Mouse (Mus musculus): Measurements from ENCODE around the gene Large1. TPM values are rescaled to one million over a fixed set of nuclear protein-coding genes. Genes with fewer than 3 reads are reported as not detected.
"Not testable (repeated sequence)": the region's sequence is repeated elsewhere in the genome, so short reads cannot be mapped to it uniquely, and the experiment has no call there.

Large1 gene
- polyA plus RNA-seq, 1 experiment from 2014 or later = 2.8 TPM

- H3K4me1 ChIP-seq (replicated peaks; ENCODE audit: control insufficient read depth, insufficient read depth, low read length) = no peaks in the 10 kb centered on the region
- ATAC-seq = peak; percentile 70
- H3K4me2 ChIP-seq (replicated peaks; ENCODE audit: low read depth) = peak overlapping the region; percentile 27; the same call in 1 of the 2 replicates
- H3K27ac ChIP-seq (ENCODE audit: low read depth, low read length) = no peak overlapping the region
- no peaks in the 10 kb centered on the region for H3K9me3 ChIP-seq (ENCODE audit: control insufficient read depth)
- TF ChIP-seq CTCF (IDR thresholded peaks at IDR 0.05; ENCODE audit: low read depth) = no peak
- no peaks in the 10 kb centered on the region for H3K27me3 ChIP-seq (replicated peaks; ENCODE audit: control insufficient read depth, insufficient read depth, low read length)
- no peak overlapping the region for H3K4me3 ChIP-seq (ENCODE audit: low read depth, low read length)
- no peaks in the 10 kb centered on the region for H3K36me3 ChIP-seq (ENCODE audit: control insufficient read depth, insufficient read depth)
- H3K9ac ChIP-seq (ENCODE audit: low read depth, low read length) = no peak overlapping the region
- 42% methylated on average over 6 of the region's 6 CpGs for WGBS
Observed at GRCm38 (mm10) chr8:73135397-73135796, 217.9 kb downstream of the Large1 start.

- 89% methylated on average over 2 of the region's 2 CpGs for WGBS
- no peak for TF ChIP-seq CTCF (IDR thresholded peaks at IDR 0.05; ENCODE audit: low read depth)
- no peak for ATAC-seq
- Histone ChIP-seq H3K4me1 (replicated peaks; ENCODE audit: control insufficient read depth, insufficient read depth, low read length) (no peaks in the 10 kb centered on the region), H3K9ac (ENCODE audit: low read depth, low read length) (no peak overlapping the region), H3K9me3 (ENCODE audit: control insufficient read depth) (no peaks in the 10 kb centered on the region), H3K27ac (ENCODE audit: low read depth, low read length) (no peak overlapping the region), H3K27me3 (replicated peaks; ENCODE audit: control insufficient read depth, insufficient read depth, low read length) (no peaks in the 10 kb centered on the region), H3K4me2 (replicated peaks; ENCODE audit: low read depth) (no peak overlapping the region), H3K4me3 (ENCODE audit: low read depth, low read length) (no peak overlapping the region), H3K36me3 (ENCODE audit: control insufficient read depth, insufficient read depth) (no peaks in the 10 kb centered on the region; the same call in 1 of the 2 replicates)
Observed at GRCm38 (mm10) chr8:73132080-73132479, 221.3 kb downstream of the Large1 start.

- Histone ChIP-seq H3K27ac (ENCODE audit: low read depth, low read length) (peak overlapping the region; percentile 29; the same call in 1 of the 2 replicates), H3K9ac (ENCODE audit: low read depth, low read length) (no peak overlapping the region), H3K9me3 (ENCODE audit: control insufficient read depth) (no peaks in the 10 kb centered on the region), H3K4me2 (replicated peaks; ENCODE audit: low read depth) (no peak overlapping the region), H3K36me3 (ENCODE audit: control insufficient read depth, insufficient read depth) (no peaks in the 10 kb centered on the region; the same call in 1 of the 2 replicates), H3K4me1 (replicated peaks; ENCODE audit: control insufficient read depth, insufficient read depth, low read length) (no peaks in the 10 kb centered on the region), H3K27me3 (replicated peaks; ENCODE audit: control insufficient read depth, insufficient read depth, low read length) (no peaks in the 10 kb centered on the region), H3K4me3 (ENCODE audit: low read depth, low read length) (no peak overlapping the region)
- whole genome bisulfite sequencing = 26% methylated on average over 5 of the region's 5 CpGs
- ATAC-seq = peak; percentile 84
- no peak for TF ChIP-seq CTCF (IDR thresholded peaks at IDR 0.05; ENCODE audit: low read depth)
Observed at GRCm38 (mm10) chr8:73123864-73124499, 229.4 kb downstream of the Large1 start.

GRCm38 (mm10) chr8:73112332-73112895 is 240.9 kb downstream of the Large1 start:
- Histone ChIP-seq H3K9me3 (ENCODE audit: control insufficient read depth) (no peaks in the 10 kb centered on the region), H3K4me3 (ENCODE audit: low read depth, low read length) (no peak overlapping the region), H3K36me3 (ENCODE audit: control insufficient read depth, insufficient read depth) (no peaks in the 10 kb centered on the region), H3K9ac (ENCODE audit: low read depth, low read length) (no peak overlapping the region), H3K27ac (ENCODE audit: low read depth, low read length) (no peak overlapping the region), H3K4me2 (replicated peaks; ENCODE audit: low read depth) (no peak overlapping the region), H3K27me3 (replicated peaks; ENCODE audit: control insufficient read depth, insufficient read depth, low read length) (no peaks in the 10 kb centered on the region), H3K4me1 (replicated peaks; ENCODE audit: control insufficient read depth, insufficient read depth, low read length) (no peaks in the 10 kb centered on the region)
- no peak for ATAC-seq
- 94% methylated on average over 1 of the region's 1 CpGs for WGBS
- no peak for TF ChIP-seq CTCF (IDR thresholded peaks at IDR 0.05; ENCODE audit: low read depth)

- WGBS = 45% methylated on average over 1 of the region's 1 CpGs
- no peak overlapping the region for H3K9ac ChIP-seq (ENCODE audit: low read depth, low read length)
- no peak for TF ChIP-seq CTCF (IDR thresholded peaks at IDR 0.05; ENCODE audit: low read depth)
- ATAC-seq = no peak
- H3K27ac ChIP-seq (ENCODE audit: low read depth, low read length) = no peak overlapping the region
- H3K9me3 ChIP-seq (ENCODE audit: control insufficient read depth) = no peaks in the 10 kb centered on the region
- H3K4me3 ChIP-seq (ENCODE audit: low read depth, low read length) = no peak overlapping the region
- no peaks in the 10 kb centered on the region for H3K36me3 ChIP-seq (ENCODE audit: control insufficient read depth, insufficient read depth)
- H3K4me2 ChIP-seq (replicated peaks; ENCODE audit: low read depth) = no peak overlapping the region
- H3K27me3 ChIP-seq (replicated peaks; ENCODE audit: control insufficient read depth, insufficient read depth, low read length) = no peaks in the 10 kb centered on the region
- H3K4me1 ChIP-seq (replicated peaks; ENCODE audit: control insufficient read depth, insufficient read depth, low read length) = no peaks in the 10 kb centered on the region; the same call in 1 of the 2 replicates
Observed at GRCm38 (mm10) chr8:73104089-73104488, 249.3 kb downstream of the Large1 start.

- no peak overlapping the region for H3K4me3 ChIP-seq (ENCODE audit: low read depth, low read length)
- H3K4me1 ChIP-seq (replicated peaks; ENCODE audit: control insufficient read depth, insufficient read depth, low read length) = no peaks in the 10 kb centered on the region; the same call in 1 of the 2 replicates
- H3K4me2 ChIP-seq (replicated peaks; ENCODE audit: low read depth) = no peak overlapping the region; the same call in 1 of the 2 replicates
- ATAC-seq = peak; percentile 62; the same call in 1 of the 2 replicates
- no peaks in the 10 kb centered on the region for H3K36me3 ChIP-seq (ENCODE audit: control insufficient read depth, insufficient read depth)
- WGBS = 23% methylated on average over 5 of the region's 5 CpGs
- H3K9ac ChIP-seq (ENCODE audit: low read depth, low read length) = no peak overlapping the region
- H3K27me3 ChIP-seq (replicated peaks; ENCODE audit: control insufficient read depth, insufficient read depth, low read length) = no peaks in the 10 kb centered on the region
- H3K27ac ChIP-seq (ENCODE audit: low read depth, low read length) = no peak overlapping the region
- no peaks in the 10 kb centered on the region for H3K9me3 ChIP-seq (ENCODE audit: control insufficient read depth)
- TF ChIP-seq CTCF (IDR thresholded peaks at IDR 0.05; ENCODE audit: low read depth) = no peak
Observed at GRCm38 (mm10) chr8:73101069-73101468, 252.3 kb downstream of the Large1 start.

- H3K4me1 ChIP-seq (replicated peaks; ENCODE audit: control insufficient read depth, insufficient read depth, low read length); H3K36me3 ChIP-seq (ENCODE audit: control insufficient read depth, insufficient read depth); H3K9ac ChIP-seq (ENCODE audit: low read depth, low read length); H3K4me2 ChIP-seq (replicated peaks; ENCODE audit: low read depth); H3K27me3 ChIP-seq (replicated peaks; ENCODE audit: control insufficient read depth, insufficient read depth, low read length); H3K4me3 ChIP-seq (ENCODE audit: low read depth, low read length); H3K9me3 ChIP-seq (ENCODE audit: control insufficient read depth): not testable (repeated sequence)
- H3K27ac ChIP-seq (ENCODE audit: low read depth, low read length) = 0 out of 2 replicates have a peak overlapping the region, but pooled peaks have one; percentile 6
- peak; percentile 95 for ATAC-seq
- 4% methylated on average over 3 of the region's 3 CpGs for WGBS
Observed at GRCm38 (mm10) chr8:73100607-73101006, 252.7 kb downstream of the Large1 start.

Data from intestine, postnatal 0 days (tissue).